Mouse (Mus musculus) naive thymus-derived CD4-positive, alpha-beta T cell, adult 2 months (primary cell): Measurements from ENCODE around the gene 2010300C02Rik.

ENCODE experiments used
- DNase-seq: peaks from one replicate; pipeline ENCODE4 v3.0.0-alpha.2; 2011; ENCODE audit warnings: low read depth

Gene 2010300C02Rik

GRCm38 (mm10) chr1:37667386-37667785, 52.5 kb downstream of the 2010300C02Rik start:
- DNase-seq = no peak

- no peak for DNase-seq
These were observed 53.3 kb downstream of the 2010300C02Rik start for GRCm38 (mm10) chr1:37666587-37666986.

- no peak for DNase-seq
These were observed 54.2 kb downstream of the 2010300C02Rik start for GRCm38 (mm10) chr1:37665539-37666323.

GRCm38 (mm10) chr1:37664496-37664895, 55.4 kb downstream of the 2010300C02Rik start:
- no peak for DNase-seq

- no peak for DNase-seq
These were observed 56.3 kb downstream of the 2010300C02Rik start for GRCm38 (mm10) chr1:37663606-37664005.

GRCm38 (mm10) chr1:37656017-37656416, 63.9 kb downstream of the 2010300C02Rik start:
- no peak for DNase-seq

GRCm38 (mm10) chr1:37653992-37654391, 65.9 kb downstream of the 2010300C02Rik start:
- no peak for DNase-seq

GRCm38 (mm10) chr1:37647066-37647465, 72.8 kb downstream of the 2010300C02Rik start:
- DNase-seq = no peak

DNA sequence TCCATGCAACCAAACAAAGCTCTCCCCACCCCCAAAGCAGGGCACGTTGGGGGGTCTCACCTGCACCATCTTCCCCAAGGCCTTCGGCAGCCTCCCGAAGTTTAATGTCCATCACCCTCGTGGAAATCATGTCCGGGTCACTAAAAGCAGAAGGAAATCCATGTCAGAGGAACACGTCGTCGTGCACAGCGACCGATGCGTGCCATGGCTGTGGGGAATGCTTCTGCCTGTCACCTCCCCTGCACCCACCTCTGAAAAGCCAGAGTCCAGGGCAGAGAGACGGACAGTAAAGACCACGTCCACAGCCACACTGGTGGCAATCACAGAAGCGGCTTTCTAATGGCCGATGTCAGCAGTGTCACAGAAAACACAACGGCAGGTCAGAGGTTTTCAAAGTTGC, 75.4 kb downstream of the 2010300C02Rik start:
- no peak for DNase-seq

DNA sequence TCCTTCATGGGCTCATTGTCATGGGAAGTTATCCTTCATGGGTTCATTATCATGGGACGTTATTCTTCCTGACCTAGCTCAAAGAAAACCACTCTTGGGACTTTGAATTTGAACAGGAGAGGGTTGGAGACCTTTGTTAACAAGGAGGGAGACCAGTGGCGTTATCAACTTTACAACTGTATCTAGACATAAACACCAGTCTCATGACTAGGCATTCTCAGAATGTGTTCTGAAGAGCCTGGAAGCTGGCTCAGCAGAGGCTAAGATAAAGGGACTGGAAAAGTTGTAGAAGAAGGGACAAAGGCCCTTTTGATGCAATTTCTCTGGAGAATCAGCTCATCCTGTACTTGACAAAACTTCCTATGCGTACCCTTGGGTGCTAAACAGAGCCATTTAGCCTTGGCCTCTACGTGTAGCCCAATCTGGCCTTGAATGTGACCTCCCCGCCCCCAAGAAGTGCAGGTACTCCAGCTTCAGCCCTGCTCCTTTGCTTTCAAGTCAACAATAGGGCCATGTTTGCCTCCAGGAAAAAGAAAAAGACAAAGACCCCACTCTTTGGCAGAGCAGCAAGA, 76.0 kb downstream of the 2010300C02Rik start:
- DNase-seq = no peak

DNA sequence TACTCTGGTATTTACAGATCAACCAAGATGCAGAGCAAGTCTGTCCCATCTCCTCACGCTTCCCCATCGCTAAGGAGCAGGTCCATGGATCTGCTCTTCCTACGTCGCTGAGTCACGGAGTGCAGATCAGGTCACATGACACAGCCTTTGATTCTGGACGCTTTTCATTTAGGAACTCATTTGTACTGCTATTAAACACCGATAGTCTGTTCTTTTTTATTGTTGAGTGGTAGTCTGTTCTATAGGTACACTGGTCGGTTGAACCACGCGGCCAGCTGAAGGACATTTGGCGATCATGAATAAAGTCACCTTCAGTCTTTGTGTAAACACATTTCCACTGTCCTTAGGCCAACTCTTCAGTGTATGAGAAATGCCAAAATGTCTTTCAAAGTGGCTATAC, 78.5 kb downstream of the 2010300C02Rik start:
- no peak for DNase-seq

DNA sequence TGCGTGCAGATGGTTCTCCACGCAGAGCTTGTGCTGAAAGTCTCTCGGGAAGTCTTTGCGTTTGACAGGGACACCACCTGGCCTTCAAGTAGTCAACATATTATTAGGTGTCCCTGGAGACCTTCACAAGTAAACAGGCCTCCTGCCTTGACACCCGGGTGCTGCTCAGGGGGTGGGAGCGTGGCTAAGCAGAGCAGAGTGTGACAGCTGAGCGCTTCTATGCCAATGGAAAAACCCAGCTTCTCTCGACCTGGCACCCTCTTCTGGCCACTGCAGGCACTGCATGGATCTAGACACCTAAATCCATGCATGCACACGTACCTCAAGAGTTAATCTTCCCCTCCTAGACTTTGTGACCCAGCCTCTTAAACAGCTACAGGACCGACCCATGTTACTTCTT, 80.8 kb downstream of the 2010300C02Rik start:
- DNase-seq = peak; percentile 76

DNA sequence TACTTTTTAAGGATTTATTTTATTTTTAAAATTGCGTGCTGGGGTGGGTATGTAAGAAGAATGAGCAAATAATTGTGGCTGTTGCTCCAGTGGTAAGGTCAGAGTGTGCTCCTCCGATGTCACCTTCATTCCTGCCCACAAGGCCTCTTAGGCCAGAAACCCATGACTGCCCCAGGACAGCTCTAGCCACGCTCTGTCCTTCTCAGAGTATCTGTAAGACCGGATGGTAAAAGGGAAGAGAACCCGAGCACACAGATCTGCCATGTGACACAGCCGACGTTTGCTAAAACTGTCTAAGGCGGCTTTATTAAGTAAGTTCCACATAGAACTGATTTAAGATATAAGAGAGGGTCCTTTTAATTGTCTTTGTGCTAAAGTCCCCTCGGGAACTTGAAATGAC, 81.3 kb downstream of the 2010300C02Rik start:
- DNase-seq = no peak

- no peak for DNase-seq
These were observed 82.3 kb downstream of the 2010300C02Rik start for GRCm38 (mm10) chr1:37637571-37637970.

DNA sequence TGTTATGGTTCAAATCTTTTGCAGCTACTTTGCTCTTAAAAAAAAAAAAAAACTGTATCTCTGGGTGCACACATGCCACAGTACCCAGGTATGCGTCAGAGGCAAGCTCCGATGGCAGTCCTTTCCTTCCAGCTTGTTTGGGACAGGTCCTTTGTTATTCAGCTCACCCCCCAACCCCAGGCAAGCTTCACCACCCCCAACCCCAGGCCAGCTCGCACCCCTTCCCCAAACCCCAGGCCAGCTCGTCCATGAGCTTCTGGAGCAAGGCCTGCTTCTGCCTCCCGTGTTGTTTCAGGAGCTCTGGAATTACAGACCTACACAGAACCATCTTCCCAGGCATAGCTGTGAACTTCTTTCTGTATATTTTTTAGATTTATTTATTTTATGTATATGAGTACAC, 83.1 kb downstream of the 2010300C02Rik start:
- DNase-seq = no peak

DNA sequence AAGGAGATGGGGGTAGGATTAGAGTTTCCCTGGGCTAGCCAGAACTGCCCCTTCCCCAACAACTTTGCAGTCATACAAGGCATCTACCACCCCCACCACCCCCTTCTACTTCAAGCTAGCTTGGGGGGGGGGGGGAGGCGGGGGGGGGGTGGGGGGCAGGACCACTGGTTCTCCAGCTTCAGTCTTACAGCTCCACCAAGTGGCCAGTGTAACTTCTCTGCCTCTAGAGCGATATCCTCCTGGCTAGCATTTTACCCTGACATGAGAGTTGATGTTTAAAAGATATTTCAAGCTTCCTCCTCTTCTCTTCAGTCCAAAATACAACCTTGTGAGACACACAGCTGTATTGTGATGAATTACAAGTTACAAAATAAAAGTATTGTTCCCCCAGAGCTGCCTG, 83.7 kb downstream of the 2010300C02Rik start:
- peak; percentile 39 for DNase-seq

GRCm38 (mm10) chr1:37635716-37636115, 84.2 kb downstream of the 2010300C02Rik start:
- peak; percentile 20 for DNase-seq

DNA sequence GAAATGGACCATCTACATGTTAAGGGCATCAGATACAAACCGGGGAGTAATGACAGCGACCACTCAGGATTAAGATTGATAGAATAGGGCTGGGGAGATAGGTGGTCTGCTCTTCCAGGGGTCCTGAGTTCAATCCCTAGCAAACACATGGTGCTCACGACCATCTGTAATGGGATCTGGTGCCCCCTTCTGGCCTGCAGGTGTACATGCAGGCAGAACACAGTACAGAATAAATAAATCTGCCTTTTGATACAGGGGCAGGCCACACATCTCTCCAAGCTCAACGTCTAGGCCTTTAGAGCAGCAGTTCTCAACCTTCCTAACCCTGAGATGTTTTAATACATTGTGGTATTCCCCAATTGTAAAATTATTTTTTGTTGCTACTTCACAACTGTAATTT, 85.2 kb downstream of the 2010300C02Rik start:
- DNase-seq = peak; percentile 74

DNA sequence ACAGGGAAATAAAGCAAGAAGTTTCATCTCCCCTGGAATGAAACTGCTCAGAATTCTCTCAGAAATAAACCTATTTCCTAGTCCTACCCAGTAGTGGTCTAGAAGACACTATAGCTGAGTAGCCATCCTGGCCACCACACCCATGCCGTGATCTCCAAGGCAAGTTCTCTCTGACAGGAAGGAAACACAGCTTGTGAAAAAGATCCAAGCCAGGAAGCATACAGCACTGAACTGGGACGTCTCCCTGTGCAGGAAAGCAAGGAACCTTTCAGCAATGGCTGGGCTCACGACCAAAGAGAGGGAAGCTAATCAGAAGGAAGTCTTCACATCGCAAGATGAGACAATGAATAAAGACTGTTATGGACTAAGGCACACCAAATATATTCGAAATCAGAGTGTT, 86.4 kb downstream of the 2010300C02Rik start:
- no peak for DNase-seq

- no peak for DNase-seq
These were observed 87.5 kb downstream of the 2010300C02Rik start for GRCm38 (mm10) chr1:37632425-37632824.

- DNase-seq = no peak
These were observed 88.4 kb downstream of the 2010300C02Rik start for GRCm38 (mm10) chr1:37631456-37631855.

DNA sequence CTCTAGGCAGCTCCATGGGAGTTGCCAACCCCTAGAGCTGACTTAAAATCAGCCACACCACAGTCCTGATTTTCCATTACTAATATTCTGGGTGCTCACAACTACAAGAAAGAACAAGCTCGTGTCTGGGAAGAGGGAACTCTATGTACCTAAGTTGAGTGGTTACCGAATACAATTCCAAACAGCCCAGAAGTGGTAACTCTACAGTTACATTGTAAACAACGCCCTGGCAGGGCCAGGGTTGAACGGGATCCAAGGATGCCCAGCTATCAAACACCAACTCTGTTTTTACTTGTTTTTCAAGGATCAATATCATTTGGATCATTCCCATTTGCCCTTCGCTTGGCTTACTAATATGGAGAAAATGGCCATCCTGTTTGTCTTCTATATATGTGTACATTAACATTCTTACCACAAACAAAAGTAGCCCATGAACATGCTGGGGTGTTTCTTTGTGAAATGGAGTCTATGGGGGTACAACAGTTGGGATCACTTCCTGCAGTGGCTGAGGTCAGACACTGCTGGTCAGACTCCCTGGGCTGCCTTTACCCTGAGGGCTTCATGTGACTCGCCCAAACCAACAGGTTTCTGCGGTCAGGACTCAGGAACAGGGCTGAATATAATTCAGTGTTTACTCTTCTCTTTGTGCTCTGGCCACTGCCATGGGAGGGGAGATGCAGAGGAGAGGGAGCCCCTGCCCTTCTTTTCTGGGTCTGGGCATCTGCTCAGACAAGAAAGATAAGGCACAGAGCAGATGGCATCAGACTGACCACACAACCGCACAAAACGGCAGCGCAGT, 89.3 kb downstream of the 2010300C02Rik start:
- DNase-seq = no peak

DNA sequence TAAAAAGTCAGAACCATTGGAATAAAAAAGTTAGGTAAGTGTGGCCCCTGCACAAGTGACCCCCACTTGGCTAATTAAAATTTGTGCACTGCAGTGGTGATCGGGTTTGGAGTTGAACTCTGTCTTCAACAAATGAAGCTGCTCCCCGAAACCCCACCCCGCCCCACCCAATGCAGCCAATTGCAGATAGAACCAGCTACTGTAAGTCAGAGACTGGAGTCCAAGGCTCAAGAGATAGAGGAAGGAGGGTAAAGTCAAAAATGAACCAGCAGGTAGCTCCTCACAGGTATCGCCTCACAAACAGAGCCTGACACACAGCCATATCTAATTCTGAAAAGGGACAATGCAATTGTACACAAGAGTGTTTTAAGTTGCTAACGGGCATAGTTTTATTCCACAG, 90.0 kb downstream of the 2010300C02Rik start:
- no peak for DNase-seq
